In genomic region chr16:92301989-92302388, GRCm38 (mm10) we compare ENCODE assay signal across 8 mouse cellular contexts. TPM values are rescaled to one million over a fixed set of nuclear protein-coding genes. Genes with fewer than 3 reads are reported as not detected.
DNase-seq lines count a peak whose midpoint lies in the region; ATAC-seq and TF ChIP-seq lines count a peak whose summit lies in the region.

No protein-coding gene starts in this region.

- no peak overlapping the region for H3K27ac ChIP-seq in kidney, adult 2 months (ENCODE audit: insufficient read depth, low read depth, low read length)
- H3K27ac ChIP-seq in limb, embryonic 12.5 days: peak overlapping the region; percentile 72
- H3K27ac ChIP-seq in neural tube, embryonic 12.5 days: no peak overlapping the region

- no peak for DNase-seq in kidney, adult 2 months
- no peak for DNase-seq in kidney, adult 18-20 months
- DNase-seq in MN1 (ENCODE audit: low spot score): peak; percentile 29
- DNase-seq in gastrocnemius, adult 8-10 months (ENCODE audit: low spot score in 2 of 2): peak; percentile 42 to 44
- no peak for DNase-seq in right cerebral cortex, adult 2 months (ENCODE audit: low spot score in 2 of 2)
- no peak for DNase-seq in layer of hippocampus, adult 18-20 months (ENCODE audit: low spot score in 2 of 2)

- 31% methylated on average over 5 of the region's 5 CpGs for WGBS in kidney, adult 2 months
- WGBS in limb, embryonic 12.5 days: 21% methylated on average over 5 of the region's 5 CpGs
- WGBS in neural tube, embryonic 12.5 days: 24% methylated on average over 5 of the region's 5 CpGs

- no peak for TF ChIP-seq CTCF in kidney, adult 2 months (conservative IDR thresholded peaks at IDR 0.05; ENCODE audit: insufficient read depth, insufficient read length, low read depth, low read length)

- no peaks in the 10 kb centered on the region for H3K36me3 ChIP-seq in kidney, adult 2 months (ENCODE audit: control insufficient read depth, insufficient read depth, low read length)
- peaks cover 20% of the 10 kb centered on the region for H3K36me3 ChIP-seq in limb, embryonic 12.5 days
- H3K36me3 ChIP-seq in neural tube, embryonic 12.5 days: peaks cover 17% of the 10 kb centered on the region

- peak overlapping the region; percentile 70 for H3K9ac ChIP-seq in limb, embryonic 12.5 days (replicated peaks)
- peak overlapping the region; percentile 69 for H3K9ac ChIP-seq in neural tube, embryonic 12.5 days

- H3K9me3 ChIP-seq in limb, embryonic 12.5 days: no peaks in the 10 kb centered on the region
- no peaks in the 10 kb centered on the region for H3K9me3 ChIP-seq in neural tube, embryonic 12.5 days

- H3K4me3 ChIP-seq in kidney, adult 2 months (ENCODE audit: insufficient read depth, low read depth, low read length): peak overlapping the region; percentile 81
- H3K4me3 ChIP-seq in limb, embryonic 12.5 days (replicated peaks): peak overlapping the region; percentile 65
- H3K4me3 ChIP-seq in neural tube, embryonic 12.5 days: peak overlapping the region; percentile 62

- TF ChIP-seq POLR2A in kidney, adult 2 months (IDR thresholded peaks at IDR 0.05; ENCODE audit: low read depth, low read length): no peak

- peak overlapping the region; percentile 71 for H3K4me2 ChIP-seq in limb, embryonic 12.5 days
- peak overlapping the region; percentile 86 for H3K4me2 ChIP-seq in neural tube, embryonic 12.5 days (replicated peaks)

- H3K27me3 ChIP-seq in kidney, adult 2 months (replicated peaks; ENCODE audit: control insufficient read depth, insufficient read depth, low read length): no peaks in the 10 kb centered on the region
- no peaks in the 10 kb centered on the region for H3K27me3 ChIP-seq in limb, embryonic 12.5 days
- no peaks in the 10 kb centered on the region for H3K27me3 ChIP-seq in neural tube, embryonic 12.5 days (replicated peaks)

- no peak for ATAC-seq in limb, embryonic 12.5 days (ENCODE audit: insufficient number of reproducible peaks, insufficient read depth, low FRiP score, low TSS enrichment, low read depth)
- no peak for ATAC-seq in neural tube, embryonic 12.5 days (ENCODE audit: low FRiP score, low read depth)

- H3K4me1 ChIP-seq in kidney, adult 2 months (ENCODE audit: control insufficient read depth, insufficient read depth, low read length): peaks cover 14% of the 10 kb centered on the region; the same call in 1 of the 2 replicates
- H3K4me1 ChIP-seq in limb, embryonic 12.5 days (replicated peaks): peaks cover 20% of the 10 kb centered on the region
- peaks cover 12% of the 10 kb centered on the region for H3K4me1 ChIP-seq in neural tube, embryonic 12.5 days

RNA-seq across cellular contexts. Expression of gene Smim11, which starts 0.9 kb away (rescaled TPM):
- polyA plus RNA-seq in kidney, adult 2 months (2012; rRNA removed): 30.4 and 32.6 TPM in 2 replicates
- total RNA-seq in gastrocnemius, adult 8-10 months (2022): 10 to 100 TPM; 58.7 to 64.9 (median 60.5) TPM
- 152 and 160 TPM in 2 replicates for polyA plus RNA-seq in limb, embryonic 12.5 days (2016; fragmentation: Nextera tagmentation; extraction: Ambion mirVana)
- polyA plus RNA-seq in neural tube, embryonic 12.5 days (2016; fragmentation: Nextera tagmentation; extraction: Ambion mirVana): 106 and 109 TPM in 2 replicates
- 10 to 100 TPM; 17.1 to 23.6 TPM for total RNA-seq in layer of hippocampus, adult 18-20 months (2021)

RNA-seq across cellular contexts. Expression of gene Kcne2, which starts 9.8 kb away (rescaled TPM):
- polyA plus RNA-seq in kidney, adult 2 months (2012; rRNA removed): not detected in 2 replicates
- total RNA-seq in gastrocnemius, adult 8-10 months (2022): not detected
- polyA plus RNA-seq in limb, embryonic 12.5 days (2016; fragmentation: Nextera tagmentation; extraction: Ambion mirVana): 0.17 and 0.20 TPM in 2 replicates
- polyA plus RNA-seq in neural tube, embryonic 12.5 days (2016; fragmentation: Nextera tagmentation; extraction: Ambion mirVana): 0.28 and 0.33 TPM in 2 replicates
- 1 to 10 TPM in 1 of 2 experiments, not detected in 1; 1.3 TPM for total RNA-seq in layer of hippocampus, adult 18-20 months (2021)

RNA-seq across cellular contexts. Expression of gene Fam243, which starts 19.3 kb away (rescaled TPM):
- 0.56 and 0.74 TPM in 2 replicates for polyA plus RNA-seq in kidney, adult 2 months (2012; rRNA removed)
- total RNA-seq in gastrocnemius, adult 8-10 months (2022): not detected
- not detected in 2 replicates for polyA plus RNA-seq in limb, embryonic 12.5 days (2016; fragmentation: Nextera tagmentation; extraction: Ambion mirVana)
- not detected in 2 replicates for polyA plus RNA-seq in neural tube, embryonic 12.5 days (2016; fragmentation: Nextera tagmentation; extraction: Ambion mirVana)
- total RNA-seq in layer of hippocampus, adult 18-20 months (2021): not detected

RNA-seq across cellular contexts. Expression of gene Kcne1, which starts 57.3 kb away (rescaled TPM):
- polyA plus RNA-seq in kidney, adult 2 months (2012; rRNA removed): 34.3 and 37.4 TPM in 2 replicates
- total RNA-seq in gastrocnemius, adult 8-10 months (2022): not detected
- polyA plus RNA-seq in limb, embryonic 12.5 days (2016; fragmentation: Nextera tagmentation; extraction: Ambion mirVana): 0.13 TPM in 1 of 2 replicates, not detected in the other
- polyA plus RNA-seq in neural tube, embryonic 12.5 days (2016; fragmentation: Nextera tagmentation; extraction: Ambion mirVana): not detected in 2 replicates
- total RNA-seq in layer of hippocampus, adult 18-20 months (2021): not detected

Comparison
In these comparisons a context has a peak if more than half of its experiments do, and no peak if none do; other contexts are left out.
1. DNase-seq: peak in MN1 (single experiment) and gastrocnemius, adult 8-10 months (2 of 2); none in kidney, adult 2 months (single experiment), kidney, adult 18-20 months (single experiment), right cerebral cortex, adult 2 months (0 of 2) and layer of hippocampus, adult 18-20 months (0 of 2).
2. Peak in every context shown above with its lines, with median percentiles within 50 percentile points of each other: H3K4me3 ChIP-seq.